Mouse (Mus musculus) C2C12 (cell line): ENCODE measurements around the gene Mindy2.

ENCODE experiments used
- CEBPB ChIP-seq: IDR thresholded peaks from one replicate; pipeline ENCODE4 v1.6.1; 2011; ENCODE audit warnings: low read depth, mild to moderate bottlenecking, control low read depth, moderate library complexity
- CTCF ChIP-seq: IDR thresholded peaks from one replicate; pipeline ENCODE4 v1.5.1; 2011; ENCODE audit not compliant: control insufficient read depth, insufficient read depth, insufficient read length
- MAX ChIP-seq: IDR thresholded peaks from one replicate; pipeline ENCODE4 v1.6.1; 2011; ENCODE audit warnings: mild to moderate bottlenecking, control low read depth
- MYOG ChIP-seq: IDR thresholded peaks from one replicate; pipeline ENCODE4 v1.6.1; 2011; ENCODE audit not compliant: control insufficient read depth, insufficient read length; ENCODE audit errors: extremely low read depth
- USF1 ChIP-seq: IDR thresholded peaks from one replicate; pipeline ENCODE4 v1.6.1; 2011; ENCODE audit warnings: low read depth, mild to moderate bottlenecking, control low read depth, moderate library complexity

- TF ChIP-seq MYOG (no peak), CTCF (no peak), USF1 (no peak), MAX (no peak), CEBPB (no peak)
Measured at GRCm38 (mm10) chr9:70587171-70587570, 69.8 kb downstream of the Mindy2 start.
